Mouse (Mus musculus) spleen, adult 12 weeks (tissue): ENCODE measurements around the gene Hba-a2.
"Not testable (repeated sequence)": the region's sequence is repeated elsewhere in the genome, so short reads cannot be mapped to it uniquely, and the experiment has no call there.

Experiments
- DNase-seq: peaks from one replicate; pipeline ENCODE4 v3.0.0; 2022; ENCODE audit warnings: low spot score

Gene Hba-a2

GRCm38 (mm10) chr11:32296203-32296602, at the start of gene Hba-a2:
Hba-a2 (plus strand) TSS chr11:32296489.
- DNase-seq: not testable (repeated sequence)

- no peak for DNase-seq
Measured at GRCm38 (mm10) chr11:32247068-32247467, 49.2 kb upstream of the Hba-a2 start.

GRCm38 (mm10) chr11:32248350-32248749, 47.9 kb upstream of the Hba-a2 start:
- no peak for DNase-seq

- DNase-seq: peak; percentile 65
Measured at GRCm38 (mm10) chr11:32250880-32251763, 45.2 kb upstream of the Hba-a2 start.

- DNase-seq: no peak
Measured at GRCm38 (mm10) chr11:32253121-32253520, 43.2 kb upstream of the Hba-a2 start.

GRCm38 (mm10) chr11:32256146-32256545, 40.1 kb upstream of the Hba-a2 start:
- peak; percentile 59 for DNase-seq

- no peak for DNase-seq
Measured at GRCm38 (mm10) chr11:32256566-32256965, 39.7 kb upstream of the Hba-a2 start.

- DNase-seq: no peak
Measured at GRCm38 (mm10) chr11:32262674-32263415, 33.4 kb upstream of the Hba-a2 start.

GRCm38 (mm10) chr11:32265117-32265738, 31.1 kb upstream of the Hba-a2 start:
- no peak for DNase-seq

GRCm38 (mm10) chr11:32266194-32266593, 30.1 kb upstream of the Hba-a2 start:
- DNase-seq: no peak

GRCm38 (mm10) chr11:32266776-32267175, 29.5 kb upstream of the Hba-a2 start:
- no peak for DNase-seq

GRCm38 (mm10) chr11:32267188-32267884, 29.0 kb upstream of the Hba-a2 start, which contains the start of gene Nprl3:
Nprl3 (minus strand) TSS chr11:32267707.
- peak; percentile 90 for DNase-seq

- DNase-seq: no peak
Measured at GRCm38 (mm10) chr11:32267964-32268363, 28.3 kb upstream of the Hba-a2 start.

GRCm38 (mm10) chr11:32268952-32269351, 27.3 kb upstream of the Hba-a2 start:
- peak; percentile 62 for DNase-seq

GRCm38 (mm10) chr11:32271178-32271577, 25.1 kb upstream of the Hba-a2 start:
- DNase-seq: no peak

- DNase-seq: no peak
Measured at GRCm38 (mm10) chr11:32276347-32276746, 19.9 kb upstream of the Hba-a2 start, which contains the start of gene Hba-x. Hba-x (plus strand) TSS chr11:32276400.

- DNase-seq: no peak
Measured at GRCm38 (mm10) chr11:32277736-32278457, 18.4 kb upstream of the Hba-a2 start.

GRCm38 (mm10) chr11:32278458-32278957, 17.8 kb upstream of the Hba-a2 start:
- DNase-seq: no peak

GRCm38 (mm10) chr11:32280646-32281045, 15.6 kb upstream of the Hba-a2 start:
- no peak for DNase-seq

- DNase-seq: no peak
Measured at GRCm38 (mm10) chr11:32281416-32282144, 14.7 kb upstream of the Hba-a2 start.
